Mouse (Mus musculus) hindlimb bud, embryonic 11.5 days (tissue): ENCODE measurements around the gene Syde2.
"Not testable (repeated sequence)": the region's sequence is repeated elsewhere in the genome, so short reads cannot be mapped to it uniquely, and the experiment has no call there.

Experiments used
- DNase-seq: peaks from one replicate; pipeline ENCODE4 v3.0.0-alpha.2; 2012; ENCODE audit warnings: low read depth, low spot score; ENCODE audit errors: extremely low spot score

The Syde2 gene

GRCm38 (mm10) chr3:145965583-145965982, 22.1 kb upstream of the Syde2 start:
- not testable (repeated sequence) for DNase-seq

- no peak for DNase-seq
Measured at GRCm38 (mm10) chr3:145966806-145967205, 20.9 kb upstream of the Syde2 start.

- no peak for DNase-seq
Measured at GRCm38 (mm10) chr3:145969031-145969501, 18.6 kb upstream of the Syde2 start.

GRCm38 (mm10) chr3:145971501-145971900, 16.2 kb upstream of the Syde2 start:
- DNase-seq = no peak

GRCm38 (mm10) chr3:145974986-145975385, 12.7 kb upstream of the Syde2 start:
- DNase-seq = no peak

GRCm38 (mm10) chr3:145985333-145985925, 2.2 kb upstream of the Syde2 start:
- DNase-seq = no peak

- no peak for DNase-seq
Measured at GRCm38 (mm10) chr3:145986317-145987001, 1.2 kb upstream of the Syde2 start.

GRCm38 (mm10) chr3:145987970-145988683, 457 bp downstream of the Syde2 start:
- no peak for DNase-seq

GRCm38 (mm10) chr3:145988684-145989575, 1.3 kb downstream of the Syde2 start:
- no peak for DNase-seq

- DNase-seq = no peak
Measured at GRCm38 (mm10) chr3:145989576-145990081, 2.0 kb downstream of the Syde2 start.

- DNase-seq = no peak
Measured at GRCm38 (mm10) chr3:145991130-145991529, 3.5 kb downstream of the Syde2 start.

- no peak for DNase-seq
Measured at GRCm38 (mm10) chr3:145991976-145992730, 4.5 kb downstream of the Syde2 start.

- DNase-seq = no peak
Measured at GRCm38 (mm10) chr3:145992796-145993195, 5.1 kb downstream of the Syde2 start.

GRCm38 (mm10) chr3:145993481-145994201, 6.0 kb downstream of the Syde2 start:
- DNase-seq = no peak

GRCm38 (mm10) chr3:145995489-145995888, 7.8 kb downstream of the Syde2 start:
- DNase-seq = no peak

GRCm38 (mm10) chr3:145996539-145996938, 8.9 kb downstream of the Syde2 start:
- DNase-seq = not testable (repeated sequence)

- no peak for DNase-seq
Measured at GRCm38 (mm10) chr3:146004347-146005051, 16.8 kb downstream of the Syde2 start.

GRCm38 (mm10) chr3:146007872-146008271, 20.2 kb downstream of the Syde2 start:
- DNase-seq = no peak
